Mouse (Mus musculus) hematopoietic multipotent progenitor cell, adult 10-12 weeks (in vitro differentiated cells): Measurements from ENCODE around the gene Mrpl14. TPM values are rescaled to one million over a fixed set of nuclear protein-coding genes. Genes with fewer than 3 reads are reported as not detected.

Experiments
- polyA plus RNA-seq: library from polyadenylated mRNA; stranded (reverse); fragments of >175 nt; gene quantifications from 2 replicates; pipeline ENCODE4 v1.2.3, GENCODE M21; 2012; ENCODE audit warnings: low replicate concordance

Mrpl14 gene
- 114 and 181 TPM in 2 replicates for polyA plus RNA-seq

GRCm38 (mm10) chr17:45686093-45686619 is at the start of gene Mrpl14:
Gene Mrpl14 (plus strand): TSS chr17:45686322.

GRCm38 (mm10) chr17:45659225-45659624 is 26.9 kb upstream of the Mrpl14 start, which contains the start of gene Capn11:
Gene Capn11 (minus strand): TSS chr17:45659325.

GRCm38 (mm10) chr17:45686716-45687115 is 594 bp downstream of the Mrpl14 start, which contains the start of gene Tmem63b:
Gene Tmem63b (minus strand): TSS chr17:45686905.

GRCm38 (mm10) chr17:45733735-45734301 is 47.7 kb downstream of the Mrpl14 start, which contains the start of gene 1600014C23Rik:
Gene 1600014C23Rik (minus strand): TSS chr17:45733844.

Other genes with a start within 250 kb of the Mrpl14 start
- not detected in 2 replicates for gene Spats1, start 210.9 kb upstream of the Mrpl14 start, polyA plus RNA-seq
- gene Aars2, start 179.5 kb upstream of the Mrpl14 start, polyA plus RNA-seq, result 13.3 and 22.1 TPM in 2 replicates
- gene Tcte1, start 162.9 kb upstream of the Mrpl14 start, polyA plus RNA-seq, result 0.15 TPM in 2 replicates
- 0.95 and 2.6 TPM in 2 replicates for gene Tmem151b, start 136.6 kb upstream of the Mrpl14 start, polyA plus RNA-seq
- gene Nfkbie, start 130.6 kb upstream of the Mrpl14 start, polyA plus RNA-seq, result 89.5 and 118 TPM in 2 replicates
- 25.5 and 43.0 TPM in 2 replicates for gene Slc35b2, start 122.4 kb upstream of the Mrpl14 start, polyA plus RNA-seq
- gene Hsp90ab1, start 113.1 kb upstream of the Mrpl14 start, polyA plus RNA-seq, result 80.2 and 419 TPM in 2 replicates
- 30.9 and 141 TPM in 2 replicates for gene Slc29a1, start 86.7 kb upstream of the Mrpl14 start, polyA plus RNA-seq
- gene Mymx, start 84.2 kb upstream of the Mrpl14 start, polyA plus RNA-seq, result not detected in 2 replicates
- gene Capn11, start 27.0 kb upstream of the Mrpl14 start, polyA plus RNA-seq, result not detected in 2 replicates
- 14.0 and 27.5 TPM in 2 replicates for gene Tmem63b, start 583 bp downstream of the Mrpl14 start, polyA plus RNA-seq
- gene 1600014C23Rik, start 47.5 kb downstream of the Mrpl14 start, polyA plus RNA-seq, result not detected in 2 replicates